Mouse (Mus musculus) heart, embryonic 16.5 days (tissue): Measurements from ENCODE around the gene Hsf2. TPM values are rescaled to one million over a fixed set of nuclear protein-coding genes. Genes with fewer than 3 reads are reported as not detected.
A peak's percentile ranks its signal among the peaks of the same experiment; 100 is the strongest.

ENCODE experiments used
- ATAC-seq: fragments of 200-750 bp; cut with Nextera tagmentation; replicated peaks from 2 replicates; pipeline ENCODE4 v1.8.0; 2017; ENCODE audit warnings: moderate number of reproducible peaks; ENCODE audit not compliant: insufficient read depth, low FRiP score; ENCODE audit errors: extremely low read depth
- H3K27ac ChIP-seq: fragments of 300-500 bp; sonication (generic); 2 replicates; pipeline ENCODE4 v1.5.1; 2014; ENCODE audit warnings: mild to moderate bottlenecking, low read length, control low read depth, moderate library complexity
- H3K27me3 ChIP-seq: fragments of 300-500 bp; sonication (generic); 2 replicates; pipeline ENCODE4 v1.6.1; 2014; ENCODE audit warnings: low read length, mixed read lengths; ENCODE audit not compliant: control insufficient read depth, insufficient read depth
- H3K36me3 ChIP-seq: fragments of 300-500 bp; sonication (generic); 2 replicates; pipeline ENCODE4 v1.6.1; 2014; ENCODE audit not compliant: control insufficient read depth, insufficient read depth
- H3K4me1 ChIP-seq: fragments of 300-500 bp; sonication (generic); 2 replicates; pipeline ENCODE4 v1.6.1; 2014; ENCODE audit warnings: low read length, mixed read lengths; ENCODE audit not compliant: control insufficient read depth, insufficient read depth
- H3K4me2 ChIP-seq: fragments of 300-500 bp; sonication (generic); 2 replicates; pipeline ENCODE4 v1.6.1; 2014; ENCODE audit warnings: low read depth, mild to moderate bottlenecking, control low read depth, low read length
- H3K4me3 ChIP-seq: fragments of 300-500 bp; sonication (generic); 2 replicates; pipeline ENCODE4 v1.5.1; 2014; ENCODE audit warnings: mild to moderate bottlenecking, control low read depth, low read length
- H3K9ac ChIP-seq: fragments of 300-500 bp; sonication (generic); 2 replicates; pipeline ENCODE4 v1.6.1; 2014; ENCODE audit warnings: low read length, control low read depth
- H3K9me3 ChIP-seq: fragments of 300-500 bp; sonication (generic); replicated peaks from 2 replicates; pipeline ENCODE4 v1.6.1; 2016; ENCODE audit warnings: low read length; ENCODE audit not compliant: control insufficient read depth
- WGBS: fragments of 180-500 bp; shearing (Covaris S2); extraction: QIAGEN DNeasy Blood & Tissue Kit; methylation state at CpG from one replicate; pipeline ENCODE4 v1.1.7; 2014; 5-methylcytosine and 5-hydroxymethylcytosine counted together
- polyA plus RNA-seq: library from polyadenylated mRNA; unstranded; fragments of >200 nt; fragmentation: Nextera tagmentation; extraction: Ambion mirVana; gene quantifications from 2 replicates; pipeline ENCODE4 v1.2.1, GENCODE M21; 2015

Gene Hsf2
- polyA plus RNA-seq, 1 experiment from 2014 or later = 19.8 TPM

- Histone ChIP-seq H3K4me2 (no peak overlapping the region), H3K27me3 (no peaks in the 10 kb centered on the region), H3K27ac (no peak overlapping the region), H3K36me3 (no peaks in the 10 kb centered on the region), H3K4me1 (no peaks in the 10 kb centered on the region), H3K9me3 (no peaks in the 10 kb centered on the region), H3K4me3 (no peak overlapping the region), H3K9ac (no peak overlapping the region)
- 77% methylated on average over 9 of the region's 9 CpGs for WGBS
- no peak for ATAC-seq
Observed at GRCm38 (mm10) chr10:57477121-57477843, 8.9 kb upstream of the Hsf2 start.

- H3K4me1 ChIP-seq = no peaks in the 10 kb centered on the region
- H3K9me3 ChIP-seq = no peaks in the 10 kb centered on the region
- no peaks in the 10 kb centered on the region for H3K27me3 ChIP-seq
- H3K4me3 ChIP-seq = no peak overlapping the region
- no peaks in the 10 kb centered on the region for H3K36me3 ChIP-seq
- no peak for ATAC-seq
- H3K4me2 ChIP-seq = no peak overlapping the region
- H3K9ac ChIP-seq = no peak overlapping the region
- H3K27ac ChIP-seq = no peak overlapping the region
- WGBS = 41% methylated on average over 5 of the region's 5 CpGs
Observed at GRCm38 (mm10) chr10:57481717-57482116, 4.5 kb upstream of the Hsf2 start.

GRCm38 (mm10) chr10:57484741-57485140 is 1.4 kb upstream of the Hsf2 start:
- WGBS = 54% methylated on average over 3 of the region's 3 CpGs
- Histone ChIP-seq H3K27ac (no peak overlapping the region), H3K4me2 (no peak overlapping the region), H3K4me1 (no peaks in the 10 kb centered on the region; the same call in 1 of the 2 replicates), H3K9me3 (no peaks in the 10 kb centered on the region), H3K9ac (no peak overlapping the region), H3K27me3 (no peaks in the 10 kb centered on the region), H3K4me3 (no peak overlapping the region), H3K36me3 (no peaks in the 10 kb centered on the region)
- ATAC-seq = no peak

- peak; percentile 75 for ATAC-seq
- no peaks in the 10 kb centered on the region for H3K27me3 ChIP-seq
- H3K4me2 ChIP-seq = peak overlapping the region; percentile 75
- peak overlapping the region; percentile 97 for H3K9ac ChIP-seq
- H3K36me3 ChIP-seq = no peaks in the 10 kb centered on the region
- no peaks in the 10 kb centered on the region for H3K9me3 ChIP-seq
- H3K4me3 ChIP-seq = peak overlapping the region; percentile 93
- H3K27ac ChIP-seq = peak overlapping the region; percentile 94
- WGBS = under 1% methylated on average over 63 of the region's 65 CpGs
- no peaks in the 10 kb centered on the region; the same call in 1 of the 2 replicates for H3K4me1 ChIP-seq
Observed at GRCm38 (mm10) chr10:57486542-57487071, 422 bp downstream of the Hsf2 start.

- Histone ChIP-seq H3K36me3 (no peaks in the 10 kb centered on the region), H3K4me1 (no peaks in the 10 kb centered on the region; the same call in 1 of the 2 replicates), H3K27me3 (no peaks in the 10 kb centered on the region), H3K9me3 (no peaks in the 10 kb centered on the region), H3K9ac (peak overlapping the region; percentile 97), H3K4me2 (peak overlapping the region; percentile 75), H3K27ac (no peak overlapping the region; the same call in 1 of the 2 replicates), H3K4me3 (peak overlapping the region; percentile 93)
- 1% methylated on average over 8 of the region's 8 CpGs for WGBS
- no peak for ATAC-seq
Observed at GRCm38 (mm10) chr10:57487201-57487600, 1.0 kb downstream of the Hsf2 start.

- Histone ChIP-seq H3K9ac (no peak overlapping the region), H3K4me1 (no peaks in the 10 kb centered on the region; the same call in 1 of the 2 replicates), H3K9me3 (peaks cover 3% of the 10 kb centered on the region; the same call in 1 of the 2 replicates), H3K27me3 (no peaks in the 10 kb centered on the region), H3K36me3 (peaks cover 3% of the 10 kb centered on the region; the same call in 1 of the 2 replicates), H3K4me2 (no peak overlapping the region; the same call in 1 of the 2 replicates), H3K27ac (no peak overlapping the region), H3K4me3 (no peak overlapping the region)
- ATAC-seq = no peak
Observed at GRCm38 (mm10) chr10:57488591-57488990, 2.4 kb downstream of the Hsf2 start.

GRCm38 (mm10) chr10:57492050-57492449 is 5.9 kb downstream of the Hsf2 start:
- WGBS = 90% methylated on average over 2 of the region's 2 CpGs
- no peak for ATAC-seq

GRCm38 (mm10) chr10:57499414-57500156 is 13.4 kb downstream of the Hsf2 start:
- WGBS = 49% methylated on average over 9 of the region's 9 CpGs
- H3K9me3 ChIP-seq = no peaks in the 10 kb centered on the region
- peak overlapping the region; percentile 80 for H3K27ac ChIP-seq
- H3K4me3 ChIP-seq = no peak overlapping the region
- H3K9ac ChIP-seq = no peak overlapping the region; the same call in 1 of the 2 replicates
- H3K4me1 ChIP-seq = peaks cover 20% of the 10 kb centered on the region
- H3K4me2 ChIP-seq = peak overlapping the region; percentile 43
- peak; percentile 94 for ATAC-seq
- peaks cover 12% of the 10 kb centered on the region for H3K36me3 ChIP-seq
- no peaks in the 10 kb centered on the region for H3K27me3 ChIP-seq

More at GRCm38 (mm10) chr10:57492050-57492449, 5.9 kb downstream of the Hsf2 start:
- H3K27me3 ChIP-seq = no peaks in the 10 kb centered on the region
- H3K36me3 ChIP-seq = peaks cover 5% of the 10 kb centered on the region; the same call in 1 of the 2 replicates
- H3K9ac ChIP-seq = no peak overlapping the region
- no peak overlapping the region for H3K4me3 ChIP-seq
- H3K27ac ChIP-seq = no peak overlapping the region
- H3K4me2 ChIP-seq = no peak overlapping the region
- peaks cover 3% of the 10 kb centered on the region; the same call in 1 of the 2 replicates for H3K9me3 ChIP-seq
- H3K4me1 ChIP-seq = peaks cover 6% of the 10 kb centered on the region; the same call in 1 of the 2 replicates

- WGBS = 95% methylated on average over 2 of the region's 2 CpGs
- no peaks in the 10 kb centered on the region for H3K27me3 ChIP-seq
- H3K9me3 ChIP-seq = no peaks in the 10 kb centered on the region
- no peaks in the 10 kb centered on the region for H3K4me1 ChIP-seq
- H3K27ac ChIP-seq = no peak overlapping the region
- H3K36me3 ChIP-seq = peaks cover 62% of the 10 kb centered on the region
- H3K9ac ChIP-seq = no peak overlapping the region
- no peak overlapping the region for H3K4me2 ChIP-seq
- no peak for ATAC-seq
- H3K4me3 ChIP-seq = no peak overlapping the region
Observed at GRCm38 (mm10) chr10:57514616-57515015, 28.4 kb downstream of the Hsf2 start.
